Mouse (Mus musculus) bone marrow, adult 2 months (tissue): Measurements from ENCODE around the gene Rbpj.
A peak's percentile ranks its signal among the peaks of the same experiment; 100 is the strongest.

Source experiments
- CTCF ChIP-seq: fragments of 200-500 bp; IDR thresholded peaks from 2 replicates; pipeline ENCODE4 v1.5.1; 2011; ENCODE audit warnings: low read length, control low read depth; ENCODE audit not compliant: control insufficient read depth, insufficient read depth
- POLR2A ChIP-seq: fragments of 200-500 bp; IDR thresholded peaks from 2 replicates; pipeline ENCODE4 v1.6.1; 2011; ENCODE audit warnings: low read depth, mild to moderate bottlenecking, control low read depth, low read length, borderline replicate concordance; ENCODE audit not compliant: control insufficient read depth

DNA sequence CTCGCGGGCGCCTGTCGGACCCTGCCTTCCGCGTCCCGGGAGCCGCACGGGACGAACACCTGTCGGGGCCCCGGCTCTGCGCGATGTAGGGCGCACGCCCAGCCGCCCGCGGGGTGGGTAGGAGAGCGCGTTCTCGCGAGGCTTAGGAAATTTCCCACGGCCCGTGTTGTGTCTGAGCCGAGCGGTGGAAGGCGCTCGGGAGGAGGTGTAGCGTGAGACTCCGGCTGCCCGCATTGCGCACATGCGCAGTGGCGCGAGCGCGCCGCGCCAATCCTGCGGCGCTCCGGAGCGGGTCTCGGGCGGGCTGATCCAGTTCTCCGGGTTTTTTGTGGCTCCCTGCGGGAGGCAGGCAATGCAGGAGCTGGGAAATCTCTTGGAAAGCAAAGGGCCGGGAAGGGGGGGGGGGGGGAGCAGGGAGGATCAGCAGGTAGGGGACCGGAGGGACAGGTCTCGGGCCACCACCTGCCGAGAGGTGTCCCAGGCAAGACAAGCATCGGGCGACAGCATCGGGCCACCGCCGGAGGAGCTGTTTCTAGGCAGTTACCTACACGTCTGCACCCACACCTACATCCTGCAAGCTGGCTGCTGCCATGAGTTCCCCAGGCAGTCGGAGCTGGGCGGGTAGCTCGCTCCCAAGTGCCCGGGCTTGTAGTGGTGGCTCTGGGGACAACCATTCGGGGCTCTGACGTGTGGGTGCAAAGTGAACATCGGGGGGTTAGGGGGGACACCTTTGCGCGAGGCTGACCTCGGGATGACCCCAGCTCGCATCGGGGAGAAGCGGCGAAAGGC is 123.4 kb downstream of the Rbpj start:
- 0 out of 2 replicates have a peak, but pooled peaks have one; percentile 9 for TF ChIP-seq CTCF
- TF ChIP-seq POLR2A: peak; percentile 41; the same call in 1 of the 2 replicates
